Mouse (Mus musculus): Measurements from ENCODE around the gene Gtf2e1.

Gtf2e1 gene

DNA sequence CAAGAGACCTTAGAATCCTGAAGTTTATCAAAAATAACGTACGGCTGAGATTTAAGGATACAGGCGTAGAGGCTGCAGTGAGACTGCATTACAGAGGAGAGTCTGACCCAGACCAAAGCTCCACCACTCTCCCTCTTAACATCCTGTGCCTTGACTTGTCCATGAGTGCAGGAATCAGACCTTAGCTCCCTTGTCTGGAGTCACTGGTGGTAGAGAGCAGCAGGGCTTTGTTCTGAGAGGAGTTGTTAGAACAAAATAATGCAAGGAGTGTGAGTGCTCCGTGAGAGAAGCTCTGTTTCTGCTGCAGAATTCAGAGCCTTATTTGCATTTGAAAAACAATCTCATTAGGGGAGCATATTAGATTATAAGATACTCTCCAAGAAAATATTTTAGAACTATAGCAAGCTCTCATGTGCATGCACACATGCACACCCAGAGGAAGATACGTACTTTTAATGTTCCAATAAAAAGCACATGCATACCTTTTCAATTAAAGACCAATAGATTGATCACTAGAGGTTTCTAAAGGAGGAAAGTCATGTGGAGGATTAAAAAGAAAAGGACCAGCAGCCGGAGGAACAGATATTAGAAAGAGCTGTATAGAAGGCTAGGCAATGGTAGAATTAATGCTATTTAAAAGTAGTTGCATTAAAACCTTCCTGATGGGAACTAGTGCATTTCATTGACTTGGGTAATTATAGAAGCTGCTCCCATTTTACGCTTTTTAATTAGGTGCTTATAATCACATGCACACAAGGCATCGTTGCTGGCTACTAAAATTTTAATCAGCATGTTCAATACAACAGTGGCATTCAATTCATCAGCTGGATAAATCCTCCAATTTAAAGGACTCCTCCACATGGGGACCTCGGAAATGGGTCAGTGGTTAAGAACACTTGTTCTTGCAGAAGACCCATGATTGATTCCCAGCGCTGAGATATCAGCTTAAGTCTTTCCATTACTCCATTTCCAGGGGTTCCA is 61.0 kb downstream of the Gtf2e1 start:
- DNase-seq (ENCODE audit: low spot score), result no peak

GRCm38 (mm10) chr16:37472620-37473312 is 66.8 kb downstream of the Gtf2e1 start:
- DNase-seq (ENCODE audit: low spot score), result peak; percentile 28

DNA sequence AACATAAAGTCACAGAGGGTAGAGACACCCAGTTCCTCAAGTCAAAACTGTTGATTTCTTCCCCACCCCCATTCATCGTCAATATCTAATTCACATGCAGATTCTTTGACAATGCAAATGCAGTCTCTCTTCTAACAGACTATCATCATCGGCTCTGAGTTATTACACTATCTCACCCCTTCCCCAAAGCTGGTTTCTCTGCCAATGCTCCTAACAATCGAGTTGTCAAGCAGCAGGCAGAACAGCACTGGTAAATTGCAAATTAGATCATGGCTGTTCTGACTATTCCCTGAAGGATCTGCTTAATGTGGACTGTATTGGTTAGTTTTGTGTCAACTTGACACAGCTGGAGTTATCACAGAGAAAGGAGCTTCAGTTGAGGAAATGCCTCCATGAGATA is 70.0 kb downstream of the Gtf2e1 start:
- DNase-seq (ENCODE audit: low spot score), result no peak

GRCm38 (mm10) chr16:37463981-37464380 is 75.6 kb downstream of the Gtf2e1 start:
- DNase-seq (ENCODE audit: low spot score), result no peak

DNA sequence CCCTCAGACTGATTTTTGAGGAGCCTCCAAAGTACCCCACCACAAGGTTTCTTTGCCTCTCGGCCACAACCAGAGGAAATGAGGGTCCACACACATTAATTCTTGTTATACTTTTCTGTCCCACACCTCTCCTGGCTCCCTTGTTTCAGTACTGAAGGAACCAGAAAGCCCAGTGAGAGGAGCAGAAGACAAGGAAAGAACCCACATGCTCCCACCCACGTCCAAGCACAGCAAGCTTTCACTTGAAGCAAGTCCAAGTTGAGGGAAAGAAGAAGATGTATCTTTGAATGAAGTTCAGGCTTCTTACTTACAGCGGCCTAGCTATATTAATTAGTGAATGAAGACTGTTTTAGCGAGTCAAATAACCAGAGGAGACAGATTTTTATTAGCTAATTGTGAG is 76.7 kb downstream of the Gtf2e1 start:
- no peak for DNase-seq (ENCODE audit: low spot score)

DNA sequence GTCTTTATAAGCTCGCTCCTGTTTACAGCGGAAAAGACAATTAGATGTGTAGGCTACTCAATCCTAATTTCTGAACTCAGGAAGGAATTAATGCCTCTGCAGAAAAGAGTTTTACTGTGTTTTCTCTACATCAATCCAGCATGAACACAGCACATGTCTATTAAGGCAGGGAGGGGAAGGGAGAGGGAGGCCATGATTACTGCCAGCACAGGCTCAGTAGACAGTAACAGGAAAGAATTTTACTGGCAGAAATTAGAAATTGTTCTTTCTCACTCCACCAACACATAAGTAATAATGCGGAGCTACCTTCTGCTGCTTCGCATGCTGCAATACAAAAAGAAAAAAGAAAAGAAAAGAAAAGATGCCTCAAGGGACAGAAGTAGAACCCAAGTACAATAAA is 78.0 kb downstream of the Gtf2e1 start:
- DNase-seq (ENCODE audit: low spot score), result no peak
